Mouse (Mus musculus) layer of hippocampus, adult 11-12 months (tissue): ENCODE measurements around the gene Fgf12.

Source experiments
- DNase-seq: peaks from one replicate; pipeline ENCODE4 v3.0.0; 2022; ENCODE audit warnings: low spot score

Gene Fgf12

GRCm38 (mm10) chr16:28475553-28475952 lies 277.3 kb downstream of the Fgf12 start:
- no peak for DNase-seq

- DNase-seq: no peak
Observed at GRCm38 (mm10) chr16:28454821-28455220, 298.0 kb downstream of the Fgf12 start.

GRCm38 (mm10) chr16:28447114-28447455 lies 305.8 kb downstream of the Fgf12 start:
- no peak for DNase-seq

- peak; percentile 30 for DNase-seq
Observed at GRCm38 (mm10) chr16:28446334-28447113, 306.3 kb downstream of the Fgf12 start.

- DNase-seq: no peak
Observed at GRCm38 (mm10) chr16:28445800-28446333, 307.0 kb downstream of the Fgf12 start.

- no peak for DNase-seq
Observed at GRCm38 (mm10) chr16:28444993-28445799, 307.7 kb downstream of the Fgf12 start.

- no peak for DNase-seq
Observed at GRCm38 (mm10) chr16:28421617-28422016, 331.3 kb downstream of the Fgf12 start.

GRCm38 (mm10) chr16:28419693-28420299 lies 333.1 kb downstream of the Fgf12 start:
- DNase-seq: no peak

- DNase-seq: peak; percentile 23
Observed at GRCm38 (mm10) chr16:28411210-28411817, 341.6 kb downstream of the Fgf12 start.

- DNase-seq: no peak
Observed at GRCm38 (mm10) chr16:28408294-28408693, 344.6 kb downstream of the Fgf12 start.

GRCm38 (mm10) chr16:28407892-28408291 lies 345.0 kb downstream of the Fgf12 start:
- no peak for DNase-seq

- no peak for DNase-seq
Observed at GRCm38 (mm10) chr16:28404156-28404555, 348.7 kb downstream of the Fgf12 start.

GRCm38 (mm10) chr16:28402701-28403100 lies 350.2 kb downstream of the Fgf12 start:
- DNase-seq: peak; percentile 21

- no peak for DNase-seq
Observed at GRCm38 (mm10) chr16:28391283-28391682, 361.6 kb downstream of the Fgf12 start.

- no peak for DNase-seq
Observed at GRCm38 (mm10) chr16:28389114-28389513, 363.8 kb downstream of the Fgf12 start.

GRCm38 (mm10) chr16:28374790-28375189 lies 378.1 kb downstream of the Fgf12 start:
- no peak for DNase-seq

- no peak for DNase-seq
Observed at GRCm38 (mm10) chr16:28373311-28373710, 379.6 kb downstream of the Fgf12 start.

- no peak for DNase-seq
Observed at GRCm38 (mm10) chr16:28350624-28351023, 402.2 kb downstream of the Fgf12 start.

GRCm38 (mm10) chr16:28345323-28345722 lies 407.5 kb downstream of the Fgf12 start:
- peak; percentile 18 for DNase-seq

GRCm38 (mm10) chr16:28337930-28338329 lies 414.9 kb downstream of the Fgf12 start:
- no peak for DNase-seq

GRCm38 (mm10) chr16:28336700-28337099 lies 416.2 kb downstream of the Fgf12 start:
- DNase-seq: no peak

- no peak for DNase-seq
Observed at GRCm38 (mm10) chr16:28335025-28335424, 417.8 kb downstream of the Fgf12 start.
